In the genomic region with DNA sequence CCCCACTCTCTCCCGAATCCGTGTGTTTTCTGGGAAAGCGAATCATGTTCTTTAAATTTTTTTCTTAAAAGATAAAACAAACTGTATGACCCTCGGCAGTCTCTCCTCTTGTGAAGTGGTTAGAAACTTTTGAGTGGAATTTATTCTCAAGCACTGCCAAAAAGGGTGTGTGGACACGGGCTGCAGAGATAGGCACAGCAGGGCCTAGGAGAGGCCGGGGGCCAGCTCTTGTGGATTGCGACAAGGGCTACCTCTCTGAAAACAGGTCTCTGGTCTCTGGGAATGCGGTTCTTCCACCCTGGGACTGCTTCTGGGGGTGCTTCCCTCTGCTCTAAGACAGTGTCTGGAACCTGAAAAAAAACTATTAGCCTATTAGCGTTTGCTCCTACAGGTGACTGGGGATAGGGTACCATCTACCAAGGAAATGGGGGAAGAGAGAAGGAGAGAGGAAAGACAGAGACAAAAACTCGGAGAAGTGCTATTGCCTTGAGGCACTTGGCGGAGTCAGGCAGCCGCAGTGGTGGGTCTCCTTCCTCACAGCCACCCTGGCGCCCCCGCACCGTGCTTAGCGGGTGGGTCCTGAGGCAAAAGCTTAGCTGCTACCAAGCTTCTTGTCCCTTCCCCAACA, we compare ENCODE assay signal across 8 mouse cellular contexts. TPM values are rescaled to one million over a fixed set of nuclear protein-coding genes. Genes with fewer than 3 reads are reported as not detected.
DNase-seq lines count a peak whose midpoint lies in the region; ATAC-seq and TF ChIP-seq lines count a peak whose summit lies in the region.

No protein-coding gene starts in this region.

- DNase-seq in embryo, embryonic 10.5 days (ENCODE audit: low spot score): peak; percentile 52
- no peak for DNase-seq in embryo, embryonic 9.5 days (ENCODE audit: extremely low spot score)
- peak; percentile 51 for DNase-seq in lung, postnatal 36 days
- no peak for DNase-seq in urinary bladder, postnatal 36 days (ENCODE audit: low spot score in 2 of 2)
- no peak for DNase-seq in thymus, postnatal 4 days
- DNase-seq in adrenal gland, postnatal 25 days: no peak

- H3K27me3 ChIP-seq in ES-Bruce4 (ENCODE audit: control insufficient read depth, insufficient read depth, low read length, poor library complexity, severe bottlenecking): peaks cover 13% of the 10 kb centered on the region
- H3K27me3 ChIP-seq in hindbrain, embryonic 12.5 days: peaks cover 41% of the 10 kb centered on the region

- TF ChIP-seq EP300 in ES-Bruce4 (IDR thresholded peaks at IDR 0.05; ENCODE audit: insufficient read depth, low read depth, low read length): no peak

- TF ChIP-seq CTCF in ES-Bruce4 (IDR thresholded peaks at IDR 0.05; ENCODE audit: low read depth, low read length): no peak

- 2% methylated on average over 16 of the region's 16 CpGs for WGBS in hindbrain, embryonic 12.5 days

- no peaks in the 10 kb centered on the region for H3K36me3 ChIP-seq in ES-Bruce4 (ENCODE audit: control insufficient read depth, insufficient read depth, low read length, poor library complexity, severe bottlenecking)
- no peaks in the 10 kb centered on the region for H3K36me3 ChIP-seq in hindbrain, embryonic 12.5 days

- H3K4me2 ChIP-seq in hindbrain, embryonic 12.5 days (replicated peaks): peak overlapping the region; percentile 95

- TF ChIP-seq POLR2A in ES-Bruce4 (IDR thresholded peaks at IDR 0.05; ENCODE audit: insufficient read depth, low read length): no peak

- ATAC-seq in hindbrain, embryonic 12.5 days (ENCODE audit: low FRiP score): no peak

- no peak overlapping the region for H3K27ac ChIP-seq in ES-Bruce4 (ENCODE audit: insufficient read depth, low read length)
- peak overlapping the region; percentile 89; the same call in 1 of the 2 replicates for H3K27ac ChIP-seq in hindbrain, embryonic 12.5 days

- no peaks in the 10 kb centered on the region for H3K4me1 ChIP-seq in ES-Bruce4 (ENCODE audit: control insufficient read depth, insufficient read depth, low read length)
- peaks cover 45% of the 10 kb centered on the region for H3K4me1 ChIP-seq in hindbrain, embryonic 12.5 days

- H3K9me3 ChIP-seq in ES-Bruce4 (replicated peaks; ENCODE audit: control insufficient read depth, insufficient read depth, low read length, poor library complexity, severe bottlenecking): no peaks in the 10 kb centered on the region
- no peaks in the 10 kb centered on the region for H3K9me3 ChIP-seq in hindbrain, embryonic 12.5 days (replicated peaks)

- H3K4me3 ChIP-seq in ES-Bruce4 (ENCODE audit: low read depth, low read length): peak overlapping the region; percentile 62
- peak overlapping the region; percentile 61 for H3K4me3 ChIP-seq in hindbrain, embryonic 12.5 days

- H3K9ac ChIP-seq in ES-Bruce4 (ENCODE audit: low read depth, poor library complexity, severe bottlenecking): no peak overlapping the region
- H3K9ac ChIP-seq in hindbrain, embryonic 12.5 days: peak overlapping the region; percentile 82

RNA-seq across cellular contexts. Expression of gene Nrp2, which starts 1.9 kb away (rescaled TPM):
- 31.2 and 32.2 TPM in 2 replicates for polyA plus RNA-seq in ES-Bruce4 (2011; ENCODE audit: insufficient read depth, insufficient read length, low read depth, missing spikeins)
- 43.8 and 45.9 TPM in 2 replicates for polyA plus RNA-seq in hindbrain, embryonic 12.5 days (2016; fragmentation: Nextera tagmentation; extraction: Ambion mirVana)
- 38.3 and 44.1 TPM in 2 replicates for total RNA-seq in adrenal gland, postnatal 25 days (2021)

Comparison
In these comparisons a context has a peak if more than half of its experiments do, and no peak if none do; other contexts are left out.
1. DNase-seq: peak in embryo, embryonic 10.5 days (single experiment) and lung, postnatal 36 days (single experiment); none in embryo, embryonic 9.5 days (single experiment), urinary bladder, postnatal 36 days (0 of 2), thymus, postnatal 4 days (single experiment) and adrenal gland, postnatal 25 days (single experiment).